Mouse (Mus musculus) induced T-regulatory cell, adult 2 months (primary cell): Measurements from ENCODE around the gene 2610042L04Rik.
"Not testable (repeated sequence)": the region's sequence is repeated elsewhere in the genome, so short reads cannot be mapped to it uniquely, and the experiment has no call there.

Experiments
- DNase-seq: peaks from one replicate; pipeline ENCODE4 v3.0.0-alpha.2; 2012; ENCODE audit warnings: low read depth

The 2610042L04Rik gene

DNA sequence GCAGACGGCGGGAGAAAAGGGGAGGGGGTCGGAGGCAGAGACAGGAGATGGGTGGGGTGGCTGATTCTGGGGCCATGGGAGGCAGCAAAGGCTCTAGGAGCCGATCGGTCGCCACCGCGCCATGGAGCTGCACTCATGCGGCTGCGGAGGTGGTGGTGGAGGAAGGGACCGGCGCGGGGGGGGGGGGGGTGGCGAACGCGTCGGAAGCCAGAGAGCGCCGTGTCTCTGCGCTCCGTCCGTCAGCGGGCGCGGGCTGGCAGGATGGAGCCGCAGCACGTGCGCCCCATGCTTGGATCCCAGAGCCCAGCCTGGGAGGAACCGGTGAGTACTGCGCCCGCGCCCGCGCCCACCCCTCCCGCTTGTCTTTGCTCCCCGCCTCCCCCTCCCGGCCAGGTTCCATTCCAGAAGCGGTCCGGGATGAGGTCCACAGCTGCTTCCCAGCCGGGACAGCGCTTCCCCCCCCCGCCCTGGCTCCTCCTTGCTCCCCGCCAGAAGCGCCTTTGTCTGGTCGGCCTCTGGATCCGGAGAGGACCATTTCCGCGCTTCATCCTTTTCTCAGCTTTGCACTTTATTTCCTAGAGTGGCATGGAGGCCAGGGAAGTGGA lies at the start of gene 2610042L04Rik:
Gene 2610042L04Rik, plus strand, starts transcription at position 288 of the 605 bp plus-strand sequence.
- DNase-seq, result peak; percentile 0

DNA sequence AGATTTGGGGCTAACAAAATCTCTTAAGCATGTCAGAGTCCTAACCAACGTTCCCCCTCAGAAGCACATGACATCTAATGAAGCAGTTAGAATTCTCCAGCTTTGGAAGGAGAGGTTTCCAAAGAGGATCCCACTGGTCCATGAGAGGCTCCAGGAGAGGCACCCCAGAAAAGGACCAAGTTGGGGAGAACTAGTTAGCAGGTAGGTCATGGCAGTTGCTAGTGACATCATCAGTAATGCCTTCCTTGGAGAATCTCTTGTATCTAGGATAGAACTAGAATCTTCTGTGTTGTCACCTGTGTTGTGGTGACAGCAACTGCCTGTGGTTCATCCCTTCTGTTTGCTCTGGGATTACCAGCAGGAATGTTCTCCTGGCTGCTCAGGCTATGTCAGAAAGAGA lies 17.6 kb upstream of the 2610042L04Rik start, which contains the start of gene Gm3149:
Gene Gm3149, plus strand, starts transcription at position 301 of the 400 bp plus-strand sequence.
- not testable (repeated sequence) for DNase-seq

DNA sequence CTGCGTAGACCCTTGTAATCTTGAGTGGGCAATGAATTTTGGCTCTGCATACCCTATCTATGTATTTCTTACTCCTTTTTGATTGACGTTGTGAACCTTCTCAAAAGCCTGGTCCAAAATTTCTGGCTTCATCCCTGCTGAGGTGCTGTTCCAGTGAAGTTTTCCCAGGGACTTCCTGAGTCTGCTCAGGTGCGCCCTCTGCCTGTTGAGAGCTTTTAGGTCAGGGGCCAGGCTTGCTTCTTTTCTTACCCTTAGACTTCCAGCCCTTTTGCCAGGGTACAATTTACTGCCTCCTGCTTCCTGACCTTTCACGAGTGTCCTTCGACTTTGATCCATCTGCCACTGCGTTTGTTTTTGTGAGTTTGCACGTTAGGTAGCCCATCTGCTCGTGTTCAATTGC lies 943 bp downstream of the 2610042L04Rik start:
- not testable (repeated sequence) for DNase-seq

- DNase-seq, result not testable (repeated sequence)
These were observed 34.4 kb downstream of the 2610042L04Rik start for GRCm38 (mm10) chr14:4368991-4369390.

GRCm38 (mm10) chr14:4369691-4370090 lies 35.1 kb downstream of the 2610042L04Rik start:
- not testable (repeated sequence) for DNase-seq

- not testable (repeated sequence) for DNase-seq
These were observed 43.3 kb downstream of the 2610042L04Rik start for GRCm38 (mm10) chr14:4377871-4378270.

GRCm38 (mm10) chr14:4385606-4386005 lies 51.0 kb downstream of the 2610042L04Rik start:
- DNase-seq, result not testable (repeated sequence)

GRCm38 (mm10) chr14:4392841-4393530 lies 58.4 kb downstream of the 2610042L04Rik start:
- not testable (repeated sequence) for DNase-seq

- DNase-seq, result not testable (repeated sequence)
These were observed 62.7 kb downstream of the 2610042L04Rik start, which contains the start of gene Gm3159 for GRCm38 (mm10) chr14:4397226-4397625. Gene Gm3159, plus strand, starts transcription at chr14:4397526.

GRCm38 (mm10) chr14:4398624-4399023 lies 64.1 kb downstream of the 2610042L04Rik start:
- DNase-seq, result not testable (repeated sequence)

DNA sequence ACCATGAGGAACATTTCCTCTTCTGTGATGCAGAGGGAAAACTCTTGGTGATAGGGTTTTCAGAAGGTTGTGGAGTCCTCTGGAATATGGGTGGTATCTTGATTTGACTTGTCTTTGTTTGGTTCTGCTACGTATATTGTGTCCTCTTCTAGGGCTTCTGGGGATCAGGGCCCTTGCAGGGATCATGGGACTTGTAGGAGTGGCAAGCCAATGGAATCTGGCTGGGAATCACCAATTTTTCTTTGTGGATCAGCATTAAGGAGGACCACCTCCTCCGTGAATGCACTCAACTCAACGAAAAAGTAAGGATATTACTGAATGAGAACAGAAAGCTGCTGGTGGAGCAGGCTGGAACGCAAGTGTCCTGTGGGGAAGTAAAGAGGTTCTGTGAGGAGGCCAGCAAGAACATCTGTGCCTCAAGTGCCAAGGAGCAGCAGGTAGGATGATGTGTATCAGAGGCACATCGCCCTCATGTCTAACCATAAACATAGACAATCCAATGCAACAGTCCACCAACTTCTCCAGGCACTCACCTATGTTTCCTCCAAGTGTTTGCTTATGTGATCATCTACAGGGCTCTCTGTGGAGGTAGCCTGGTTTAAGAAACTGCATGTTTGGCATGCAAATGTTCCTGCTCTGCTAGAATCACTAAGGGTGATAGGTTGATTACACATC lies 65.7 kb downstream of the 2610042L04Rik start:
- DNase-seq, result not testable (repeated sequence)

DNA sequence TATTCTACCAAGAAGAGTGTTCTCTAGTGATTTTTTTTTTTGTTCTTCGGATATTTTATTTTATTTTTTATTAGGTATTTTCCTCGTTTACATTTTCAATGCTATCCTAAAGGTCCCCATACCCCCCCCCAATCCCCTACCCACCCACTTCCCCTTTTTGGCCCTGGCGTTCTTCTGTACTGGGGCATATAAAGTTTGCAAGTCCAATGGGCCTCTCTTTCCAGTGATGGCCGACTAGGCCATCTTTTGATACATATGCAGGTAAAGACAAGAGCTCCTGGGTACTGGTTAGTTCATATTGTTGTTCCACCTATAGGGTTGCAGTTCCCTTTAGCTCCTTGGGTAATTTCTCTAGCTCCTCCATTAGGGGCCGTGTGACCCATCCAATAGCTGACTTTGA lies 66.7 kb downstream of the 2610042L04Rik start:
- DNase-seq, result not testable (repeated sequence)

DNA sequence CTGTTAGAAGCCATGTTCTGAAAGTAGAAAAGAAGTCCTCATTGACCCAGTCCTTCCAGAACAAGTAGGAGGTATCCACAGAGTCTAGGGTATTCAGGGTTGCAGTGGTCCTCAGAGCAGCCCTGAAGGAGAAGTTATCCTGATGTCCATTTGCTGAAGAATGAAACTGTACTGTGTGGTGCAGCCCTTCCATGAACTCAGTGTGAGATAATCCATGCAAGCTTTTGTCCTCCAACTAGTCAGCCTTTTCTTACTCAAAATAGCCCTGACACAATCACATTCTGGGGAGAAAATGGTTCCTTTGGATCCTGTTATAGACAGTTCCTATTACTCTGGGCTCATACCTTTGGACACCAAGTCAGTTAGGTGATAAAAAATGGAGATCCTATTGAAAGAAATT lies 69.3 kb downstream of the 2610042L04Rik start:
- not testable (repeated sequence) for DNase-seq
